In genomic region chr2:84380816-84381215, GRCm38 (mm10) we compare ENCODE assay signal across 8 mouse cellular contexts. TPM values are rescaled to one million over a fixed set of nuclear protein-coding genes. Genes with fewer than 3 reads are reported as not detected.
DNase-seq lines count a peak whose midpoint lies in the region.

No protein-coding gene starts in this region.

- DNase-seq in cerebellum, postnatal 10 days, result peak; percentile 52 to 64
- no peak for DNase-seq in cerebellum, adult 11-12 months
- DNase-seq in layer of hippocampus, postnatal 10 days (ENCODE audit: low spot score in 2 of 2), result peak; percentile 26 to 37
- DNase-seq in layer of hippocampus, adult 9-11 months, result no peak
- peak; percentile 18 for DNase-seq in gastrocnemius, postnatal 10 days
- DNase-seq in kidney, adult 8-10 months, result peak; percentile 18 to 37
- DNase-seq in thymus, postnatal 25 days, result no peak
- DNase-seq in frontal cortex, postnatal 36 days (ENCODE audit: low spot score in 2 of 2), result no peak

RNA-seq across cellular contexts. Expression of gene Calcrl, which starts 44.4 kb away (rescaled TPM):
- 10 to 100 TPM; 12.0 to 14.1 TPM for total RNA-seq in layer of hippocampus, postnatal 10 days (2021)
- total RNA-seq in gastrocnemius, postnatal 10 days (2021), result 10 to 100 TPM; 24.5 to 31.6 TPM

Comparison
In these comparisons a context has a peak if more than half of its experiments do, and no peak if none do; other contexts are left out.
1. DNase-seq: peak in cerebellum, postnatal 10 days (2 of 2), layer of hippocampus, postnatal 10 days (2 of 2), gastrocnemius, postnatal 10 days (single experiment) and kidney, adult 8-10 months (2 of 2); none in cerebellum, adult 11-12 months (single experiment), layer of hippocampus, adult 9-11 months (single experiment), thymus, postnatal 25 days (single experiment) and frontal cortex, postnatal 36 days (0 of 2).